Mouse (Mus musculus): Measurements from ENCODE around the gene Rhbdf1.

Rhbdf1 gene

GRCm38 (mm10) chr11:32193156-32193555 is 28.9 kb downstream of the Rhbdf1 start:
- no peak for DNase-seq (ENCODE audit: extremely low read depth, low read depth, low spot score)

- no peak for DNase-seq (ENCODE audit: extremely low read depth, low read depth, low spot score)
Measured at GRCm38 (mm10) chr11:32190603-32191110, 31.4 kb downstream of the Rhbdf1 start.

DNA sequence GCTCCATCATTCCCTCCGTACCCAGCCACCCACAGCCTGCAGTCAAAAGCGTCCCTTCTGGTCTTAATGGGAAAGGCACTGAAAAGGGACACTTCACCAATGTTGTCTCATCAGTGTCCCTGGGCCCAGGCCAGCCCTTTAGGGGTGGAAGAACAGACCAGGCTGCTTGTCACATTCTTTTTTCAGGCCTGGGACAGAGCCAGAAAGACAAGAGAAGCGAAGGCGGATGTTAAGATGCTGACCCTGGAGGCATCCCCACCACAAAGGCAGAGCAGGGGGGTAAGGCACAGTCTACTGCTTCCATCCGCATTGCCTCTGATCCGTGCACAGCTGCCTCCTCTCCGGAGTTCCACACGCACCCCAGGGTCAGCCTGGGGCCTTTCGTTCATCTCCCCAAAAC is 32.0 kb downstream of the Rhbdf1 start:
- DNase-seq (ENCODE audit: extremely low read depth, low read depth, low spot score): no peak

DNA sequence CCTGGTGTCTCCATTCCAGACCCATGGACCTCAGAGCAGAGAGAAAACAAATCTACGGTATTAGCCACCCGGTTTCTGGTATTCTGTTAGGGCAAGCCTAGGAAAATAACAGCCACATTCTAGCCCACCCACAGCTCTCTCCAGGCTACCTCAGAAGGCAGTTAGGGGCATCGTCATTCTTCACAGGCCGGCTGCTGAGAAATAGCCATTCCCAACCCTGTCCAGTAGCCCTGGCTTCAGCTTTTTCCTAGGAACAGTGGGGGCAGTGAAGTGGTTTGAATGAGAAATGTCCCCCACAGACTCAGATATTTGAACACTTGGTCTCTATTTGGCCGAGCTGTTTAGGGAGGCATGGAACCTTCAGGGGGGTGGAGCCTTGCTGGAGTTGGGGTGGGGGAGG is 32.7 kb downstream of the Rhbdf1 start:
- DNase-seq (ENCODE audit: extremely low read depth, low read depth, low spot score): no peak

DNA sequence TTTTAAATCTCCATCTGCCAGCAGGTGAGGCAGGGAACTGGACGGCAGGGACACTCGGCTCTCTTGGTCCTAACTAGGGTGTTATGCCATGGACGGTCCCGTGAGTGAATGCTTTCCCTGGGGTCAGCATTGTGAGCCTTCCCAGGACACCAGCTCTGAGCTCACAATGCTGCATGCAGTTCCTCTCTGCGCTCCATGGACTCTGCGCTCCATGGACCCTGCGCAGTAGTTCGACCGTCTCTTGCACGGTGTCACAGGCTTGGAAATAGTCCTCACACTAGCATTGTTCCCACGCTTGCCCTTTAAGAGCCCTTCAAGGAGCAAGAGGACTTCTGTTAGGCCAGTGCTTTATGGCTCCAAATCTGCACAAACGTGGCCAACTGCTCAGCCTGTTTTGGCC is 33.2 kb downstream of the Rhbdf1 start:
- DNase-seq (ENCODE audit: extremely low read depth, low read depth, low spot score): no peak

DNA sequence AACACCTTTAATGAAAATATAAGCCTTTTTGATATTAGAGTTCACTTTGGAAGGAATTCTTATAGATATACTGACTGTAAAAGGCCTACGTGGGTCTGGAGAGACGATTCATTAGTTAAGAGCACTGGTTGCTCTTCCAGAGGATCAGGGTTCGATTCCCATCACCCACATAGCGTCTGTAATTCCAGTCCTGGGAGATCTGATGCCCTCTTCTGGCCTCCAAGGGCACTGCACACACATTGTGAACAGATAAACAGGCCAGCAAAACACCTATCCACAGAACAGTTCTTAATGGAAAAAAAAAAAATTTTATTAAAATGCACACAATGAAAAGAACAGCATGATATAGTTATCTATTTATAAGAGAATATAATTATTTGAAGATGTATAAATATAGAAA is 34.8 kb downstream of the Rhbdf1 start:
- DNase-seq (ENCODE audit: extremely low read depth, low read depth, low spot score): no peak

DNA sequence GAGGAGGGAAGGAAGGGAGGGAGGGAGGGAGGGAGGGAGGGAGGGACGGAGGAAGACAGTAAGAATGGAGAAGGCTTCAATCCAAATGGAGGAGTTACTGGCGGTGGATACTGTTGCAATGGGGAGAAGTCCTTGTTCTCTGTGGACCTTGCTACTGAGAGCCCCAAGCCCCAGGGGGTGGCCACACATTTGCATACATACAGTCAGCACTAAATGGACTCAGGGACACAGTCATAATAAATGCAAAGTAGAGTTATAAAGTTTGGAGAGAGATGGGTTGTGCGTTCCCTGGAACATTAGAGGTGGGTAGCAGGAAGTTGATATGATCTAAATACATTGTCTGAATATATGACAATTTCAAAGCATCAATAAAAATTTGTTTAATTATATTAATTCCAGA is 36.1 kb downstream of the Rhbdf1 start:
- no peak for DNase-seq (ENCODE audit: extremely low read depth, low read depth, low spot score)

- DNase-seq (ENCODE audit: extremely low read depth, low read depth, low spot score): no peak
Measured at GRCm38 (mm10) chr11:32184469-32184868, 37.6 kb downstream of the Rhbdf1 start.

GRCm38 (mm10) chr11:32181973-32182868 is 39.9 kb downstream of the Rhbdf1 start:
- no peak for DNase-seq (ENCODE audit: extremely low read depth, low read depth, low spot score)

DNA sequence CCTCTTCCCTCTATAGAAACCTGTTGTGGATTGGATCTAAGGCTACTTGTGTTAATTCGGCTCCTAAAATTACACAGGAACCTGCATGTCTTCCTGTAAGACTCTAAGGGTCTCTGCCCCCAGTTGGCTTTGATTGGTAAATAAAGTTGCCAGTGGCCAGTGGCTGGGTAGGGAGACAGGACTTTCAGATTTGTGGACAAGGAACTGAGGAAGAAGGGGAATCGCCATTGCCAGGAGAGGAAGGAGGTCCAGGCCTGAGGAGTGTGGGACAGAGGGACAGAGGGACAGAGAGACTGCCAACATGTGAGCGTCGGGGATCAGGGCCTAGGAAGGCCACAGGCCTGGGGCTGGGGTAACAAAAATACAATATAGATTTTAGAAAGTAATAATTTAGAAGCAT is 40.9 kb downstream of the Rhbdf1 start:
- no peak for DNase-seq (ENCODE audit: extremely low read depth, low read depth, low spot score)

- no peak for DNase-seq (ENCODE audit: extremely low read depth, low read depth, low spot score)
Measured at GRCm38 (mm10) chr11:32178506-32178905, 43.6 kb downstream of the Rhbdf1 start.

- no peak for DNase-seq (ENCODE audit: extremely low read depth, low read depth, low spot score)
Measured at GRCm38 (mm10) chr11:32166683-32167082, 55.4 kb downstream of the Rhbdf1 start.

DNA sequence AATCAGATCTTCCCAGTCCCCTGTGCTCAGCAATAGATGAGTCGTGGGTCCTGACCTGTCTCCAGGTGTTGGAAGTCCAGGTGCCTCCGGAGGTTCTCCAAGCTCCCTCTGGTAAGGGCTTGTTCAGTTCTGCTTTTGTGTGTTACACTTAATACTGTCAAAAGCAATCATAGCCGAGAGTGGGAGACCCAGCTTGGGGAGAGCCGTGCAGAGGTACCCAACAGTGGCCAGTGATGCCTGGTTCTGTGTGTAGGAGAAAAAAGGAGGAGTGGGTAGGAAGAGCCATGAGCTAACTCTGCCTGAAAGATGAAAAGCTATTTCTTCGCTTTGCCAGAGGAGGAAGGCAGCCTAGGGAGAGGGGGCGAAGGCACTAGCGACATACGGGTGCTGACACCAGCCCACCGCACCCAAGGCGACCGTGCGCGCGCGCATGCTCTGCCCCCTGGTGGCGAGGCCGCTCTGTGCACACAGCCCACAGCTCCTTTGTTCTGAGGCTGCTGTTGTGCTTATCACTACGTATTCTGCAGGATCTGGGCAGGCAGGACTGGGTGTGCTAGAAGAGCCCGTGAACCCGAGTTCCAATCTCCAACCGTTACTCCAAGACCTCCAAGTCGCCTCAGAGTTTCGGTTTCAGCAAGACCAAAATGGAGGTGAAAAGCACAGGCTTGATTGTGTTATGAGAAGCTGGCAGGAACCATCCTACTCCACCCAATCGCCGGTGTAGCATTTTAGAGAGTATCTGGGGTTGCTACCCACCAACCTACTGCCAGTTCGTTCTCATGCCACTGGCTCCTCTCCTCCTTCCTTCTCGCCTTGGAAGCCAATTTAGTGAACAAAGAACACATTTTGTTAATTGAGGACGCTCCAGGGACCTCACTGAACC is 59.9 kb downstream of the Rhbdf1 start:
- DNase-seq (ENCODE audit: extremely low read depth, low read depth, low spot score): no peak

GRCm38 (mm10) chr11:32161500-32161899 is 60.6 kb downstream of the Rhbdf1 start:
- DNase-seq (ENCODE audit: extremely low read depth, low read depth, low spot score): no peak

- no peak for DNase-seq (ENCODE audit: extremely low read depth, low read depth, low spot score)
Measured at GRCm38 (mm10) chr11:32160341-32160740, 61.8 kb downstream of the Rhbdf1 start.
